Mouse (Mus musculus) brain, embryonic 14.5 days (tissue): ENCODE results near the gene Rcan3. TPM values are rescaled to one million over a fixed set of nuclear protein-coding genes. Genes with fewer than 3 reads are reported as not detected.

ENCODE experiments used
- DNase-seq: peaks from one replicate; pipeline ENCODE4 v3.0.0-alpha.2; 2011; ENCODE audit warnings: low read depth
- CTCF ChIP-seq: fragments of 200-500 bp; IDR thresholded peaks from 2 replicates; pipeline ENCODE4 v1.5.1; 2012; ENCODE audit warnings: inconsistent platforms, mild to moderate bottlenecking, moderate library complexity, borderline replicate concordance; ENCODE audit not compliant: insufficient read depth, insufficient read length; ENCODE audit errors: extremely low read depth
- POLR2A ChIP-seq: fragments of 200-500 bp; IDR thresholded peaks from 2 replicates; pipeline ENCODE4 v1.6.1; 2012; ENCODE audit warnings: mild to moderate bottlenecking, inconsistent platforms, borderline replicate concordance; ENCODE audit not compliant: poor library complexity, insufficient read depth, insufficient read length, severe bottlenecking; ENCODE audit errors: extremely low read depth
- polyA plus RNA-seq: library from polyadenylated mRNA; depleted of rRNA; stranded (reverse); fragments of >200 nt; gene quantifications from 2 replicates; pipeline ENCODE4 v1.2.3, GENCODE M21; 2012; rRNA removed

Rcan3 gene
- polyA plus RNA-seq, 1 experiment, result 47.1 TPM

DNA sequence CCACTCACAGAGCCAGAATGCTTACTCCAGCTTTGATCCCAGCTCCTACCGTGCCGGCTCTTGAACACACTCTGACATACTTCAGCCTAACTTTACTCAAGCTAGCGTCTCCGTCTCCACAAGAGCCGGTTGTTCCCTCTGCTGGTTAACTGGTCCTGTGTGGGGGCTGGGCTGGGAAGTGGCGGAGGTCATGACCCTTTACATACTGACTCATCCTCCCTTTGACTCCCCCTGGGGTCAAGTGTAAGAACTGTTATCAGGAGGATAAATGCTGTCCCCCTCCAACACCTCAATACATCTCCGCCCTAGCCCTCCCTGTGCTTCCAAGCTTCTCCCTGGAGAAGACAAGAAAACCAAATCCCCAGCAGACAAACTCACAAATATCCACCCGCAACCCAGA lies 52.3 kb downstream of the Rcan3 start:
- DNase-seq, result no peak
- TF ChIP-seq POLR2A (no peak), CTCF (no peak)

DNA sequence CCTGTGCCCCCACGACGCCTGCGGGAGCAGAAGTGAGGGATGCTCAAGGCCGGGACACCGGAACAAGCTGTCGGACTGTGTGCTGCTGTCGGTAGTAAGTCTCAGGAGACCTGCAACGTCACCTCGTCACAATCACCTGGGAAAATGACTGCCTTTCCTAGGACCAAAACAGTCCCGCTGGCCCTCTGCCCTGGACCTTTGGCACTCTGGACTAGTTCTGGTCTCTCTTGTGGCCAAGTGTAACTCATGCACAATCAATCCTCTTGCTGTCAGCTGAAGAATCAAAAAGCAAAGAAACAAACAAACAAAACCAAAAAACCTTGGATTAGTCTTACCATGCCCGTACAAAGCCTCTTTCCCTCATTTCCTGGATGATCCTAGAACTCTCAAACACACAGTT lies 56.4 kb downstream of the Rcan3 start:
- TF ChIP-seq POLR2A (no peak), CTCF (no peak)
- DNase-seq, result no peak

DNA sequence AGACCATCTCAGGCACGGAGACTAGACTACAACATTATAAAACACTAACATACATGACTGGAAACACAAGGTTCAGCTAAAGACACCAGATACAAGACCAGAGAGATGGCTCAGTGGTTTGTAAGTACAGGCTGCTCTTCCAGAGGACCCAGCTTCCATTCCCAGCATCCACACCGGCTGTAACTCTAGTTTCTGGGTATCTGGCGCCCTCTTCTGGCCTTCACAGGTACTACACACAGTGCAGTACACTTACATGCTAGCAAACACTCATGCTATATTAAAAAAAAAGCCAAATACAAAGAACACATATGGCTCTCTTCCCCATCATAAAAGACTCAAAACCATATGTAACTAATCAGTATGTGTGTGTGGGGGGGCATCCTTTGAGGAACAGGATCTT lies 58.2 kb downstream of the Rcan3 start:
- TF ChIP-seq CTCF, result peak; percentile 36; the same call in 1 of the 2 replicates
- TF ChIP-seq POLR2A, result no peak
- DNase-seq, result no peak

DNA sequence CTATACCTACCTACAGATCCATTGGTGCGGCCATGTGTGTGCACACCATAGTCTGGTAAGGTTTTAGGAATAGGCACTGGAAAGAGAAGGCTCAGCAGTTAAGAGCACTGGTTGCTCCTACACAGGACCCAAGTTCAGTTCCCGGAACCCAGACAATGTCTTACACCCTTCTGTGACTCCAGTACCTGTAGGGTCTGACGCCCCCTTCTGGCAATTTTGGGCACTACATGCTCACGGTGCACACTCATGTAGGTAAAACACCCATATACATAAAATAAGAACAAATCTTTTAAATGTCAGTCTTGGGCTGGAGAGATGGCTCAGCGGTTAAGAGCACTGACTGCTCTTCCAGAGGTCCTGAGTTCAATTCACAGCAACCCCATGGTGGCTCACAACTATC lies 60.4 kb downstream of the Rcan3 start:
- TF ChIP-seq POLR2A, result no peak
- TF ChIP-seq CTCF, result peak; percentile 27; the same call in 1 of the 2 replicates
- no peak for DNase-seq

DNA sequence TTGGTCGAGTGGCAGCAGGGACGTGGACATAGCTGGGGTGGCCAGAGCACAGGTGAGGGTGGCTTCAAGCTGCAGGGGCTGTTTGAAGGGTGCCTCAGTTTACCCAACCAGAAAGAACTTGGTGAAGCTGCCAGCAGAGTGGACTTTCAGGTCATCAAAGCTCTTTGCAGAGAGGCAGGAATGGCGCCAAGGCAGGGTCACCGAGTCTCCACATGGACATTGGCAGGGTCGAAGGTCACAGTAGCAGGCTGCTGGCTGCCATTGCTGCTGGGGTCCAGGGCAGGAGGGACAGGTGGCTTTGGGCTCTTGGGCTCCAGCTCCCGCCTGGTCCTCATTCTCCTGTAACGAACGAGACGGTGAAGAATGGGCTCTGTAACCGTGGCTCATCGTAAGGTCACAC lies 63.3 kb downstream of the Rcan3 start:
- no peak for TF ChIP-seq CTCF
- TF ChIP-seq POLR2A, result no peak
- DNase-seq, result no peak

DNA sequence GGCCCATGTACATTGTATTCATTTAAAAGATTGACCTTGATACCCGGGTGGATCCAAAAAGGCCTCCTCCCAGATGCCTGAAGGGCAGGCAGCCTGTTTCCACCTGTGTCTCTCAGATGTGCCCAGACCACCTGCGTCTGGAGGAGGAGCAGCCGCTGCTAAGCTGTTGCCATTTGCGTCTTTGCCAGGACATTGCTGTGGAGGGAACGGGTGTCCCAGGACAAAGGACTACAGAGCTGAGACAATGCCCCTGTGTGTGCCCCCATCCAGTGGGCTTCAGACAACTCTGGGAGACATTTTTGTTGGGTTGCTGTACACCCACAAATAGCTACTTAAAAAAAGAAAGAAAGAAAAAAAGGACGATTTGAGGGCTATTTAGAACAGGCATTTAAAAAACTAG lies 70.8 kb downstream of the Rcan3 start:
- TF ChIP-seq POLR2A (no peak), CTCF (no peak)
- peak; percentile 7 for DNase-seq

Other genes starting within 250 kb of the Rcan3 start
- gene Clic4, start 161.0 kb downstream of the Rcan3 start, polyA plus RNA-seq, result 61.3 and 62.3 TPM in 2 replicates
- 76.9 and 133 TPM in 2 replicates for gene Srrm1, start 80.5 kb downstream of the Rcan3 start, polyA plus RNA-seq
- 0.81 and 0.86 TPM in 2 replicates for gene Ncmap, start 35.6 kb downstream of the Rcan3 start, polyA plus RNA-seq
- gene Stpg1, start 60.9 kb upstream of the Rcan3 start, polyA plus RNA-seq, result 0.32 and 0.60 TPM in 2 replicates
- 16.7 and 27.1 TPM in 2 replicates for gene Nipal3, start 61.2 kb upstream of the Rcan3 start, polyA plus RNA-seq
- 1.6 TPM in 2 replicates for gene Grhl3, start 139.8 kb upstream of the Rcan3 start, polyA plus RNA-seq